ENCODE assay signal across 13 mouse cellular contexts in genomic region chr1:160246844-160247243, GRCm38 (mm10). TPM values are rescaled to one million over a fixed set of nuclear protein-coding genes. Genes with fewer than 3 reads are reported as not detected.
A peak's percentile ranks its signal among the peaks of the same experiment; 100 is the strongest.
DNase-seq lines count a peak whose midpoint lies in the region; ATAC-seq and TF ChIP-seq lines count a peak whose summit lies in the region.
"Had no signal": no experiment of that assay in that cellular context is flagged by ENCODE, and none has a peak within 500 bp of the region (broad histone marks: within the 10 kb centered on the region; RNA-seq: fewer than 3 reads in every experiment).

No protein-coding gene starts in this region.

- no peak overlapping the region for H3K4me2 ChIP-seq in stomach, embryonic 15.5 days
- H3K4me2 ChIP-seq: liver, embryonic 12.5 days had no signal

- H3K9ac ChIP-seq in stomach, embryonic 15.5 days: no peak overlapping the region
- H3K9ac ChIP-seq: liver, embryonic 12.5 days had no signal

- peak overlapping the region; percentile 62 for H3K4me3 ChIP-seq in spleen, adult 2 months (ENCODE audit: extremely low read depth, insufficient read depth, insufficient read length)
- H3K4me3 ChIP-seq in stomach, embryonic 15.5 days (replicated peaks): no peak overlapping the region
- H3K4me3 ChIP-seq: liver, embryonic 12.5 days had no signal

- TF ChIP-seq POLR2A in spleen, adult 2 months (IDR thresholded peaks at IDR 0.05; ENCODE audit: low read depth, low read length): no peak

- ATAC-seq in stomach, embryonic 15.5 days (ENCODE audit: insufficient read depth, low FRiP score, low read depth): 0 out of 2 replicates have a peak, but pooled peaks have one; percentile 35
- ATAC-seq: liver, embryonic 12.5 days had no signal

- DNase-seq in cerebellum, adult 9-10 months: peak; percentile 44
- DNase-seq in cerebellum, adult 18-20 months: no peak
- DNase-seq in layer of hippocampus, adult 18-20 months (ENCODE audit: low spot score in 2 of 2): peak; percentile 30 to 63
- DNase-seq in layer of hippocampus, adult 9-10 months (ENCODE audit: low spot score): no peak
- peak; percentile 29 to 58 for DNase-seq in spleen, adult 2 months (ENCODE audit: low read depth in 1 of 2, low spot score in 2 of 2)
- DNase-seq in spleen, adult 18-20 months: no peak
- no peak for DNase-seq in frontal cortex, postnatal 10 days (ENCODE audit: low spot score in 2 of 2)
- DNase-seq: adrenal gland, adult 8-10 months; gastrocnemius, postnatal 25 days; kidney, adult 11 months had no signal

- H3K36me3 ChIP-seq in spleen, adult 2 months (ENCODE audit: control insufficient read depth, insufficient read depth, low read length): peaks cover 5% of the 10 kb centered on the region; the same call in 1 of the 2 replicates
- H3K36me3 ChIP-seq in stomach, embryonic 15.5 days: no peaks in the 10 kb centered on the region

- no peak for TF ChIP-seq CTCF in spleen, adult 2 months (IDR thresholded peaks at IDR 0.05; ENCODE audit: extremely low read depth, insufficient read depth, insufficient read length, insufficient replicate concordance)

- H3K9me3 ChIP-seq in stomach, embryonic 15.5 days: no peaks in the 10 kb centered on the region
- H3K9me3 ChIP-seq: liver, embryonic 12.5 days had no signal

- 25% methylated on average over 4 of the region's 4 CpGs for WGBS in spleen, adult 2 months
- 67% methylated on average over 4 of the region's 4 CpGs for WGBS in stomach, embryonic 15.5 days

- H3K4me1 ChIP-seq in spleen, adult 2 months (ENCODE audit: control insufficient read depth, insufficient read depth, insufficient read length): peaks cover 9% of the 10 kb centered on the region
- no peaks in the 10 kb centered on the region for H3K4me1 ChIP-seq in stomach, embryonic 15.5 days

- no peaks in the 10 kb centered on the region for H3K27me3 ChIP-seq in spleen, adult 2 months (ENCODE audit: control insufficient read depth, insufficient read depth, low read length)
- no peaks in the 10 kb centered on the region for H3K27me3 ChIP-seq in stomach, embryonic 15.5 days (replicated peaks)
- H3K27me3 ChIP-seq: liver, embryonic 12.5 days had no signal

- peak overlapping the region; percentile 94 for H3K27ac ChIP-seq in spleen, adult 2 months (ENCODE audit: insufficient read depth, low read length)
- H3K27ac ChIP-seq in stomach, embryonic 15.5 days: no peak overlapping the region
- H3K27ac ChIP-seq: liver, embryonic 12.5 days; macrophage had no signal

RNA-seq across cellular contexts. Expression of gene Cacybp, which starts 34.2 kb away (rescaled TPM):
- 10 to 100 TPM; 88.5 to 95.7 TPM for total RNA-seq in layer of hippocampus, adult 18-20 months (2021)
- polyA plus RNA-seq in spleen, adult 2 months (2012; rRNA removed): 6.0 TPM in 2 replicates
- 196 and 234 TPM in 2 replicates for polyA plus RNA-seq in stomach, embryonic 15.5 days (2015; fragmentation: Nextera tagmentation; extraction: Ambion mirVana)

RNA-seq across cellular contexts. Expression of gene Mrps14, which starts 51.8 kb away (rescaled TPM):
- total RNA-seq in layer of hippocampus, adult 18-20 months (2021): 10 to 100 TPM; 68.8 to 73.8 TPM
- polyA plus RNA-seq in spleen, adult 2 months (2012; rRNA removed): 9.9 and 13.0 TPM in 2 replicates
- 296 and 299 TPM in 2 replicates for polyA plus RNA-seq in stomach, embryonic 15.5 days (2015; fragmentation: Nextera tagmentation; extraction: Ambion mirVana)

Comparison
In these comparisons a context has a peak if more than half of its experiments do, and no peak if none do; other contexts are left out.
1. DNase-seq: peak in cerebellum, adult 9-10 months (single experiment), layer of hippocampus, adult 18-20 months (2 of 2) and spleen, adult 2 months (2 of 2); none in cerebellum, adult 18-20 months (0 of 2), layer of hippocampus, adult 9-10 months (single experiment), spleen, adult 18-20 months (0 of 2) and frontal cortex, postnatal 10 days (0 of 2).
2. RNA of gene Cacybp, which starts 34.2 kb away (polyA plus RNA-seq): 196 to 234 TPM in stomach, embryonic 15.5 days; 6.0 TPM in spleen, adult 2 months; every median in the first group is over 10 times any median in the second.
3. RNA of gene Mrps14, which starts 51.8 kb away (polyA plus RNA-seq): 296 to 299 TPM in stomach, embryonic 15.5 days; 9.9 to 13.0 TPM in spleen, adult 2 months; every median in the first group is over 10 times any median in the second.